Mouse (Mus musculus) neural tube, embryonic 14.5 days (tissue): ENCODE results near the gene BC004004. TPM values are rescaled to one million over a fixed set of nuclear protein-coding genes. Genes with fewer than 3 reads are reported as not detected.

Experiments used
- ATAC-seq: fragments of 200-750 bp; cut with Nextera tagmentation; 2 replicates; pipeline ENCODE4 v1.8.0; 2017; ENCODE audit warnings: low read depth, mild to moderate bottlenecking, moderate TSS enrichment, moderate library complexity
- H3K27ac ChIP-seq: fragments of 300-500 bp; sonication (generic); 2 replicates; pipeline ENCODE4 v1.5.1; 2014; ENCODE audit warnings: low read depth, mild to moderate bottlenecking, control low read depth, low read length, moderate library complexity, mixed read lengths
- H3K27me3 ChIP-seq: fragments of 300-500 bp; sonication (generic); 2 replicates; pipeline ENCODE4 v1.6.1; 2014; ENCODE audit warnings: low read length; ENCODE audit not compliant: control insufficient read depth, insufficient read depth
- H3K36me3 ChIP-seq: fragments of 300-500 bp; sonication (generic); 2 replicates; pipeline ENCODE4 v1.6.1; 2014; ENCODE audit warnings: low read length, mixed read lengths; ENCODE audit not compliant: control insufficient read depth, insufficient read depth
- H3K4me1 ChIP-seq: fragments of 300-500 bp; sonication (generic); 2 replicates; pipeline ENCODE4 v1.6.1; 2014; ENCODE audit warnings: low read length; ENCODE audit not compliant: control insufficient read depth, insufficient read depth
- H3K4me2 ChIP-seq: fragments of 300-500 bp; sonication (generic); 2 replicates; pipeline ENCODE4 v1.6.1; 2014; ENCODE audit warnings: mild to moderate bottlenecking, low read depth, low read length, control low read depth
- H3K4me3 ChIP-seq: fragments of 300-500 bp; sonication (generic); 2 replicates; pipeline ENCODE4 v1.5.1; 2014; ENCODE audit warnings: low read depth, low read length, control low read depth, mixed read lengths
- H3K9ac ChIP-seq: fragments of 300-500 bp; sonication (generic); replicated peaks from 2 replicates; pipeline ENCODE4 v1.6.1; 2014; ENCODE audit warnings: low read depth, mild to moderate bottlenecking, control low read depth, low read length, mixed read lengths
- H3K9me3 ChIP-seq: fragments of 300-500 bp; sonication (generic); 2 replicates; pipeline ENCODE4 v1.6.1; 2016; ENCODE audit warnings: low read length; ENCODE audit not compliant: control insufficient read depth
- WGBS: fragments of 180-500 bp; shearing (Covaris S2); extraction: QIAGEN DNeasy Blood & Tissue Kit; methylation state at CpG from one replicate; pipeline ENCODE4 v1.1.7; 2014; 5-methylcytosine and 5-hydroxymethylcytosine counted together
- polyA plus RNA-seq: library from polyadenylated mRNA; unstranded; fragments of >200 nt; fragmentation: Nextera tagmentation; extraction: Ambion mirVana; gene quantifications from 2 replicates; pipeline ENCODE4 v1.2.1, GENCODE M21; 2014

BC004004 gene
- polyA plus RNA-seq, result 126 and 133 TPM in 2 replicates

- H3K9me3 ChIP-seq, result no peaks in the 10 kb centered on the region
- peak within 1 kb of the TSS; percentile 91 for H3K9ac ChIP-seq
- WGBS, result under 1% methylated on average over 45 of the region's 63 CpGs
- no peaks in the 10 kb centered on the region for H3K27me3 ChIP-seq
- no peaks in the 10 kb centered on the region for H3K36me3 ChIP-seq
- H3K27ac ChIP-seq, result peak within 1 kb of the TSS; percentile 88
- H3K4me2 ChIP-seq, result peak within 1 kb of the TSS; percentile 55
- peak within 1 kb of the TSS; percentile 91 for H3K4me3 ChIP-seq
- peak; percentile 93 for ATAC-seq
- peaks cover 16% of the 10 kb centered on the region for H3K4me1 ChIP-seq
Measured at GRCm38 (mm10) chr17:29268682-29269348, at the start of gene BC004004. BC004004 (plus strand) TSS chr17:29268788.

- no peak overlapping the region for H3K4me2 ChIP-seq
- H3K36me3 ChIP-seq, result no peaks in the 10 kb centered on the region
- no peak overlapping the region for H3K4me3 ChIP-seq
- ATAC-seq, result no peak
- no peaks in the 10 kb centered on the region for H3K27me3 ChIP-seq
- 62% methylated on average over 14 of the region's 14 CpGs for WGBS
- 0 out of 2 replicates have a peak, but pooled peaks cover 4% of the 10 kb centered on the region for H3K4me1 ChIP-seq
- no peaks in the 10 kb centered on the region for H3K9me3 ChIP-seq
- no peak overlapping the region for H3K9ac ChIP-seq
- H3K27ac ChIP-seq, result no peak overlapping the region
Measured at GRCm38 (mm10) chr17:29220631-29221030, 48.0 kb upstream of the BC004004 start.

GRCm38 (mm10) chr17:29231109-29231508, 37.5 kb upstream of the BC004004 start:
- Histone ChIP-seq H3K27ac (no peak overlapping the region), H3K4me1 (no peaks in the 10 kb centered on the region), H3K9me3 (no peaks in the 10 kb centered on the region), H3K36me3 (no peaks in the 10 kb centered on the region), H3K4me3 (no peak overlapping the region), H3K27me3 (no peaks in the 10 kb centered on the region), H3K4me2 (no peak overlapping the region), H3K9ac (no peak overlapping the region)
- 48% methylated on average over 10 of the region's 10 CpGs for WGBS
- ATAC-seq, result no peak

GRCm38 (mm10) chr17:29236111-29236510, 32.5 kb upstream of the BC004004 start:
- 65% methylated on average over 7 of the region's 7 CpGs for WGBS
- H3K9me3 ChIP-seq, result no peaks in the 10 kb centered on the region
- no peak overlapping the region for H3K27ac ChIP-seq
- H3K4me2 ChIP-seq, result peak overlapping the region; percentile 99; the same call in 1 of the 2 replicates
- H3K36me3 ChIP-seq, result no peaks in the 10 kb centered on the region
- H3K4me1 ChIP-seq, result peaks cover 5% of the 10 kb centered on the region; the same call in 1 of the 2 replicates
- 0 out of 2 replicates have a peak, but pooled peaks cover 5% of the 10 kb centered on the region for H3K27me3 ChIP-seq
- H3K9ac ChIP-seq, result no peak overlapping the region
- no peak overlapping the region for H3K4me3 ChIP-seq
- no peak for ATAC-seq

GRCm38 (mm10) chr17:29237267-29237771, 31.3 kb upstream of the BC004004 start:
- H3K4me2 ChIP-seq, result peak overlapping the region; percentile 99
- H3K9ac ChIP-seq, result peak overlapping the region; percentile 72
- ATAC-seq, result 0 out of 2 replicates have a peak, but pooled peaks have one; percentile 28
- no peaks in the 10 kb centered on the region for H3K9me3 ChIP-seq
- H3K27ac ChIP-seq, result no peak overlapping the region
- H3K36me3 ChIP-seq, result no peaks in the 10 kb centered on the region
- peak overlapping the region; percentile 63 for H3K4me3 ChIP-seq
- H3K27me3 ChIP-seq, result 0 out of 2 replicates have a peak, but pooled peaks cover 5% of the 10 kb centered on the region
- under 1% methylated on average over 32 of the region's 32 CpGs for WGBS
- peaks cover 5% of the 10 kb centered on the region; the same call in 1 of the 2 replicates for H3K4me1 ChIP-seq

- Histone ChIP-seq H3K9me3 (no peaks in the 10 kb centered on the region), H3K4me1 (peaks cover 5% of the 10 kb centered on the region; the same call in 1 of the 2 replicates), H3K4me2 (peak within 1 kb of the TSS; percentile 99), H3K36me3 (no peaks in the 10 kb centered on the region), H3K4me3 (peak within 1 kb of the TSS; percentile 63), H3K27ac (no peak within 1 kb of the TSS), H3K9ac (peak within 1 kb of the TSS; percentile 72), H3K27me3 (0 out of 2 replicates have a peak, but pooled peaks cover 5% of the 10 kb centered on the region)
- WGBS, result under 1% methylated on average over 34 of the region's 73 CpGs
- ATAC-seq, result peak; percentile 57
Measured at GRCm38 (mm10) chr17:29237772-29238420, 30.7 kb upstream of the BC004004 start, which contains the start of gene Cpne5. Cpne5 (minus strand) TSS chr17:29238167.

GRCm38 (mm10) chr17:29238421-29238945, 30.1 kb upstream of the BC004004 start:
- H3K4me3 ChIP-seq, result peak overlapping the region; percentile 63
- peak overlapping the region; percentile 72 for H3K9ac ChIP-seq
- 0 out of 2 replicates have a peak, but pooled peaks have one; percentile 4 for ATAC-seq
- no peaks in the 10 kb centered on the region for H3K9me3 ChIP-seq
- H3K27ac ChIP-seq, result no peak overlapping the region
- H3K4me2 ChIP-seq, result peak overlapping the region; percentile 99
- H3K4me1 ChIP-seq, result peaks cover 5% of the 10 kb centered on the region; the same call in 1 of the 2 replicates
- 0 out of 2 replicates have a peak, but pooled peaks cover 5% of the 10 kb centered on the region for H3K27me3 ChIP-seq
- 1% methylated on average over 22 of the region's 23 CpGs for WGBS
- no peaks in the 10 kb centered on the region for H3K36me3 ChIP-seq

- H3K4me3 ChIP-seq, result no peak overlapping the region
- H3K9ac ChIP-seq, result no peak overlapping the region
- H3K9me3 ChIP-seq, result no peaks in the 10 kb centered on the region
- no peak for ATAC-seq
- no peaks in the 10 kb centered on the region for H3K36me3 ChIP-seq
- 18% methylated on average over 11 of the region's 12 CpGs for WGBS
- H3K4me1 ChIP-seq, result peaks cover 16% of the 10 kb centered on the region
- no peaks in the 10 kb centered on the region for H3K27me3 ChIP-seq
- H3K27ac ChIP-seq, result peak overlapping the region; percentile 57
- H3K4me2 ChIP-seq, result no peak overlapping the region
Measured at GRCm38 (mm10) chr17:29244912-29245311, 23.7 kb upstream of the BC004004 start.
